ENCODE assay signal across 8 mouse cellular contexts in the genomic region with DNA sequence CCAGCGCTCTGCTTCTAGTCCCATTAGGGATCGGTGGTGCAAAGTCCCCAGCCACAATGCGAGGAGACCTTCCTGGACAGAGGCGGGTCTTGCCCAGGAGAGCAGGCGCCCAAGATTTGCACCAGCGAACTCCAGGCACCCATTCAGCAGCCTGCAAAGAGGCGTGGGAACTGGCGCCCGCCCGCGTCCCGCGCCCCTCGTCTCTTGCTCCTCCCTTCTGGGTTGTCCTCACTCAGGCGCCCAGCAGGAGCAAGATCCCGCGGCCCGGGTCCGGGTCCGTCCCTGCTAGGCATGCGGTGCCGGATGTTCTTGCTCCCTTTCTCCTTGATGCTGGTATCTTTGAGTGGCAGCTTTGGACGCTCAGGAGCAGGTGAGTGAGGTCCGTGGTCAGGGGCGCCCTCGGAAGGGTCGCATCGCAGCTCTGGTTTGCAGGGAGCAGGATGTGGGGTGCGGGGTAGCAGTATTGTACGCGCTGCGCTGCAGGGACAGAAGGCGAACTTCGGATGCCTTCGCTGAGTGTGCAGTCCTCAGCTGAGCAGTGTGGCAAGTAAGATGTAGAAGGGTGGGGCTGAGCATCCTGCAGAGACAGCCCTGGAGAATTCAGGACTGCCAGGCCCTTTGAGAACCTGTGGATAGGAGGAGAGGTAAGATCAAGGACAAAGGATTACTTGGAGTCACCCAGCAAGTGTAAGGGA. TPM values are rescaled to one million over a fixed set of nuclear protein-coding genes. Genes with fewer than 3 reads are reported as not detected.
DNase-seq lines count a peak whose midpoint lies in the region; ATAC-seq and TF ChIP-seq lines count a peak whose summit lies in the region.

Gm19410 (plus strand) TSS at position 292 of the 695 bp plus-strand sequence.

- H3K27ac ChIP-seq in heart, embryonic 14.5 days (replicated peaks in 1 of 2; ENCODE audit: control insufficient read depth in 1 of 2, insufficient read depth in 1 of 2, low read depth in 2 of 2, low read length in 2 of 2): no peak within 1 kb of the TSS
- H3K27ac ChIP-seq in forebrain, embryonic 15.5 days (replicated peaks): no peak within 1 kb of the TSS
- H3K27ac ChIP-seq in kidney, embryonic 14.5 days (ENCODE audit: low read depth, low read length): no peak within 1 kb of the TSS
- no peak within 1 kb of the TSS for H3K27ac ChIP-seq in liver, postnatal 0 days (ENCODE audit: low read depth)

- no peaks in the 10 kb centered on the region for H3K9me3 ChIP-seq in heart, embryonic 14.5 days (ENCODE audit: control insufficient read depth, low read length)
- H3K9me3 ChIP-seq in forebrain, embryonic 15.5 days: no peaks in the 10 kb centered on the region
- no peaks in the 10 kb centered on the region for H3K9me3 ChIP-seq in kidney, embryonic 14.5 days (ENCODE audit: control insufficient read depth, low read length)
- H3K9me3 ChIP-seq in liver, postnatal 0 days (ENCODE audit: low read length): no peaks in the 10 kb centered on the region

- peak within 1 kb of the TSS; percentile 44 to 47 for H3K4me3 ChIP-seq in heart, embryonic 14.5 days (ENCODE audit: control insufficient read depth in 1 of 2, insufficient read depth in 1 of 2, low read depth in 1 of 2, low read length in 2 of 2)
- H3K4me3 ChIP-seq in forebrain, embryonic 15.5 days: peak within 1 kb of the TSS; percentile 37
- peak within 1 kb of the TSS; percentile 51 for H3K4me3 ChIP-seq in kidney, embryonic 14.5 days (ENCODE audit: low read length)
- peak within 1 kb of the TSS; percentile 17 for H3K4me3 ChIP-seq in liver, postnatal 0 days (ENCODE audit: low read depth, low read length)

- H3K4me1 ChIP-seq in heart, embryonic 14.5 days (ENCODE audit: control insufficient read depth in 2 of 2, insufficient read depth in 2 of 2, low read length in 2 of 2): peaks cover 4 to 5% of the 10 kb centered on the region in 2 experiments; a peak in 3 of 4 replicates
- peaks cover 14% of the 10 kb centered on the region for H3K4me1 ChIP-seq in forebrain, embryonic 15.5 days
- H3K4me1 ChIP-seq in kidney, embryonic 14.5 days (ENCODE audit: control insufficient read depth, insufficient read depth, low read length): 0 out of 2 replicates have a peak, but pooled peaks cover 4% of the 10 kb centered on the region
- peaks cover 3% of the 10 kb centered on the region; the same call in 1 of the 2 replicates for H3K4me1 ChIP-seq in liver, postnatal 0 days (ENCODE audit: insufficient read depth)

- no peak for TF ChIP-seq EP300 in liver, postnatal 0 days (IDR thresholded peaks at IDR 0.05; ENCODE audit: low read depth)

- H3K36me3 ChIP-seq in heart, embryonic 14.5 days (ENCODE audit: control insufficient read depth, insufficient read depth, low read length): no peaks in the 10 kb centered on the region
- H3K36me3 ChIP-seq in forebrain, embryonic 15.5 days: no peaks in the 10 kb centered on the region
- H3K36me3 ChIP-seq in kidney, embryonic 14.5 days (ENCODE audit: control insufficient read depth, insufficient read depth, low read length): no peaks in the 10 kb centered on the region
- no peaks in the 10 kb centered on the region for H3K36me3 ChIP-seq in liver, postnatal 0 days (replicated peaks; ENCODE audit: insufficient read depth, low read length)

- peak within 1 kb of the TSS; percentile 76 for H3K4me2 ChIP-seq in heart, embryonic 14.5 days (ENCODE audit: low read length)
- H3K4me2 ChIP-seq in forebrain, embryonic 15.5 days (replicated peaks): peak within 1 kb of the TSS; percentile 75
- peak within 1 kb of the TSS; percentile 93 for H3K4me2 ChIP-seq in kidney, embryonic 14.5 days (replicated peaks; ENCODE audit: low read depth, low read length)
- peak within 1 kb of the TSS; percentile 48 for H3K4me2 ChIP-seq in liver, postnatal 0 days (ENCODE audit: low read depth, low read length)

- ATAC-seq in heart, embryonic 14.5 days (ENCODE audit: insufficient number of reproducible peaks, insufficient read depth, low FRiP score, low read depth): no peak
- ATAC-seq in forebrain, embryonic 15.5 days (replicated peaks): peak; percentile 61
- ATAC-seq in kidney, embryonic 14.5 days (ENCODE audit: low FRiP score, low TSS enrichment): peak; percentile 71; the same call in 1 of the 2 replicates
- no peak for ATAC-seq in liver, postnatal 0 days

- peaks cover 35% of the 10 kb centered on the region for H3K27me3 ChIP-seq in heart, embryonic 14.5 days (ENCODE audit: control insufficient read depth, insufficient read depth, low read length)
- H3K27me3 ChIP-seq in forebrain, embryonic 15.5 days: peaks cover 10% of the 10 kb centered on the region; the same call in 1 of the 2 replicates
- peaks cover 15% of the 10 kb centered on the region for H3K27me3 ChIP-seq in kidney, embryonic 14.5 days (ENCODE audit: control insufficient read depth, insufficient read depth, low read length)
- H3K27me3 ChIP-seq in liver, postnatal 0 days (ENCODE audit: insufficient read depth, low read length): peaks cover 36% of the 10 kb centered on the region

- DNase-seq in heart, adult 9 months (ENCODE audit: low spot score in 2 of 2): no peak
- peak; percentile 17 for DNase-seq in adrenal gland, postnatal 25 days
- DNase-seq in liver, postnatal 0 days: peak; percentile 18
- DNase-seq in right cerebral cortex, postnatal 14 days: peak; percentile 48
- DNase-seq in T-cell, adult 2 months (ENCODE audit: low spot score): no peak

- H3K9ac ChIP-seq in heart, embryonic 14.5 days (ENCODE audit: low read length): peak within 1 kb of the TSS; percentile 16; the same call in 1 of the 2 replicates
- peak within 1 kb of the TSS; percentile 33; the same call in 1 of the 2 replicates for H3K9ac ChIP-seq in forebrain, embryonic 15.5 days (replicated peaks)
- 0 out of 2 replicates have a peak within 1 kb of the TSS, but pooled peaks have one; percentile 37 for H3K9ac ChIP-seq in kidney, embryonic 14.5 days (ENCODE audit: low read depth, low read length)
- no peak within 1 kb of the TSS for H3K9ac ChIP-seq in liver, postnatal 0 days (replicated peaks)

- TF ChIP-seq CTCF in liver, postnatal 0 days (IDR thresholded peaks at IDR 0.05; ENCODE audit: low read depth): no peak

- under 1% methylated on average over 35 of the region's 35 CpGs for WGBS in heart, embryonic 14.5 days
- WGBS in forebrain, embryonic 15.5 days: under 1% methylated on average over 35 of the region's 35 CpGs
- under 1% methylated on average over 35 of the region's 35 CpGs for WGBS in kidney, embryonic 14.5 days
- WGBS in liver, postnatal 0 days (ENCODE audit: insufficient replicate concordance): 1% methylated on average over 35 of the region's 35 CpGs

RNA-seq across cellular contexts. Expression of gene Gm19410, which starts in this region (rescaled TPM):
- polyA plus RNA-seq in heart, embryonic 14.5 days (2014; fragmentation: Nextera tagmentation; extraction: Ambion mirVana): 0.23 and 0.34 TPM in 2 replicates
- total RNA-seq in adrenal gland, postnatal 25 days (2021): 0.06 TPM in 1 of 2 replicates, not detected in the other
- polyA plus RNA-seq in forebrain, embryonic 15.5 days (2015; fragmentation: Nextera tagmentation; extraction: Ambion mirVana): 0.13 and 0.14 TPM in 2 replicates
- 0.04 and 0.13 TPM in 2 replicates for polyA plus RNA-seq in kidney, embryonic 14.5 days (2014; fragmentation: Nextera tagmentation; extraction: Ambion mirVana)
- 0.02 TPM in 1 of 2 replicates, not detected in the other for polyA plus RNA-seq in liver, postnatal 0 days (2015; fragmentation: Nextera tagmentation; extraction: Ambion mirVana)

Comparison
In these comparisons a context has a peak if more than half of its experiments do, and no peak if none do; other contexts are left out.
1. Peak in DNase-seq in adrenal gland, postnatal 25 days; RNA of the gene not detected or under 1 TPM.
2. Peak in ATAC-seq, H3K4me3 ChIP-seq, H3K9ac ChIP-seq and H3K4me2 ChIP-seq in forebrain, embryonic 15.5 days; RNA of the gene not detected or under 1 TPM.
3. Peak in ATAC-seq, H3K4me3 ChIP-seq, H3K9ac ChIP-seq and H3K4me2 ChIP-seq in kidney, embryonic 14.5 days; RNA of the gene not detected or under 1 TPM.
4. Peak in DNase-seq, H3K4me3 ChIP-seq and H3K4me2 ChIP-seq in liver, postnatal 0 days; RNA of the gene not detected or under 1 TPM.